Mouse (Mus musculus) neural tube, embryonic 10.5 days (tissue): ENCODE data around the gene Tceanc.
"Not testable (repeated sequence)": the region's sequence is repeated elsewhere in the genome, so short reads cannot be mapped to it uniquely, and the experiment has no call there.

Experiments used
- DNase-seq: peaks from one replicate; pipeline ENCODE4 v3.0.0-alpha.2; 2017; ENCODE audit warnings: low spot score; ENCODE audit errors: extremely low spot score

Gene Tceanc

DNA sequence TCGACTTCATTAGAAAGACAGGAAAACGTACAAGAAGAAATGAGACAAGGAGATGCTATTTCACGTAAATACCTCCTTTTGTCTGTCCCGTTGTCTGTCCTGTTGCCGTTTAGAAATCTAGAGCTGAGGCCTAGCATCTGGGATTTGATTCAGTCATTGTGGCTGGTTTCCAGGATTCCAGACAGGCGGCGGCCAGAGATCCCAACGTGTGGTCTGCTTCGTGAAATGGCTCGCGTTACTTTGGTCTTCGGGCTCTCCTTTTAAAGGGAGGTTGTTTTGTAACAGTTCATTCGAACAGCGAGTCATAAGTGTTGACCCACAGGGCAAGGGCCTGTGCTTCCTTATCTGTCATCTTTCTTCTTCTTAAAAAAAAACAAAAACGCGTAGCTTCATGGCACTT, at the start of gene Tceanc:
Tceanc (minus strand) TSS at position 223 of the 400 bp plus-strand sequence.
- no peak for DNase-seq

DNA sequence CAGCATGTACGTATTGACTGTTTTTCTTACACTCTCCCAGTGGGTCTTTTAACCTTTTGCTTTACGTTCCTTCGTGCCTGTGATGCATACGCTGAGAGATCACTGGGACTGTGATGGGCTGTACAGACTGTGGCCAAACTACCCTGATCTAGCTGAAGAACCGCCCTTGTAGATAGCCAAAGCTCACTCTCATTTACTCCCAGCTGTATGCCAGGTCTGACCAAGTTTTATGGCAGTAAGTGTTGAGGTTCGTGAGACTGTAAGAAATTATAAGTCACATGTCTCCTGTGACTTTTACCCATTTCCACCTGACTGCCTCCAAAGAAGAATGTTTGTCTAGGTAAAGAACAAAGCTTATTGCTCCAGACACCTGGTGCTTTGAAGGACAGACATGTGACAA, 47.6 kb upstream of the Tceanc start:
- DNase-seq, result no peak

DNA sequence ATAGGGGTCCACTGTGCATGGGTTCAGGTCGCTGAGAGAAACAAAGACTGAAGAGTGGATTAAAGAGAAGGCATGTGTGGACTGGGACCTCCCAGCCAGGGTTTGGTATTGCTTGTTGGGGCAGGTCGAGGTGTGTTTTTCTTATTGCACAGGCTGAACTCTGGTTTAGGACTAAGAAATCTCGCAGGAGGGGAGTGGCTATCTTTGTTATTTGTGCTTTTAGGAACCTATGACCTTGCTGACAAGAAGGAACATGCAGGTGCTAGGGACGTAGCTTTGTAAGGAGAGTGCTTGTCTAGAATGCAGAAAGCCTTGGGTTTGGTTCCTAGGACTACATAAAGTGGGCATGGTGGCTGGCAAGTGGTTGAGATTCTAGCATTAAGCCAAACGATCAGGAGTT, 47.0 kb upstream of the Tceanc start:
- no peak for DNase-seq

DNA sequence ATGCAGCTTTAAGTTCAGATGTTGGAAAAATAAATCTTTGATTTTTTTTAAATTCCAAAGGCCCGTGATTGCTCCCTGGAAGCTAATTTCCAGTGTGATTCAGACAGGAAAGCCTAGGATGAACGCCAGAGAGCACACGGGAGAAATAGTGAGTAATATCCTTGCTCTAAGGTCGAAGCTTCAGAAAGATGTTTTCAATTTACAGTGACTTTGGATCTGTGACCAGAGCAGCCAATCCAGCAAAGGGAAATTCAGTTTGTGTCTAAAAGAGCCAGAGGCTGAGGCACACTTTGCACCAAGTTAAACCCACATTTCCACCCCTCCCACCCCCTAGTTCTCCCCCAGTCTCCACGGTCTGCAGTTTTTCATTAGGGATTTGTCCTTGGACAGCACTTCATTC, 46.5 kb upstream of the Tceanc start:
- DNase-seq, result no peak

DNA sequence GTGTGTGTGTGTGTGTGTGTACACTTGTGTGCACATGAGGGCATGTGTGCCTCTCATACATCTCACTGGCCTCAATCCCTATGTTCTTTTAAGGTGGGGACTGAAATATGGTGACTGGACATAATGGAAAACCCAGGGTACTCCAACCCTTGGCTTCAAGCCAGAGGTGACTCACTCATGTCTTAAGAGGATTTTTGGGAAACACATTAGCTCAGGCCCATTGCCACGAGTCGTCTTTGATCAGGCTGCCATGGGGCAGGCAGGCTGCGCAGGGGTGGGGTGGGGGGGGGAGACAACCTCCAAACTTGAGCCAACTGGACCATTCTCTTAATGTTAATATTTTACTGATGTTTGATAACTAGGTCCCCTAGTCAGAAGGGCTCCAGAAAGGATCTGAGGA, 41.0 kb upstream of the Tceanc start:
- no peak for DNase-seq

DNA sequence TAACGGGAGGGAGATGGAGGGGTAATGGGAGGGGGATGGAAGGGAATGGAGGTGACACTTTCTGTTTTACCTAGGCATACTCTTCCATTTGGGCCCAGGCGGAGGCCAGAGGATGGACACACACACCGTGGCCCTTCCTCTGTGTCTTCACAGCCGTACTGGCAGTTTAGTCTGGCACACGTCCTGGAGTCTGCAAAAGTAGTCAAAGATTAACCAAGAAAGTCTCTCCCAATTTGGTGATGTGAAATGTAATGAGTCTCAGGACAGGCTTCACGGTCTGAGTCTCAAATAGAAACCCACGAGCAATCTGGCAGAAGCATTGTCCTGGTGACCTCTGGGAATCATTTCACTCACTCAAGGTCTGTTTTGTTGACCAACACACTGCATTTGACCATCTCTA, 34.0 kb upstream of the Tceanc start:
- DNase-seq, result no peak

DNA sequence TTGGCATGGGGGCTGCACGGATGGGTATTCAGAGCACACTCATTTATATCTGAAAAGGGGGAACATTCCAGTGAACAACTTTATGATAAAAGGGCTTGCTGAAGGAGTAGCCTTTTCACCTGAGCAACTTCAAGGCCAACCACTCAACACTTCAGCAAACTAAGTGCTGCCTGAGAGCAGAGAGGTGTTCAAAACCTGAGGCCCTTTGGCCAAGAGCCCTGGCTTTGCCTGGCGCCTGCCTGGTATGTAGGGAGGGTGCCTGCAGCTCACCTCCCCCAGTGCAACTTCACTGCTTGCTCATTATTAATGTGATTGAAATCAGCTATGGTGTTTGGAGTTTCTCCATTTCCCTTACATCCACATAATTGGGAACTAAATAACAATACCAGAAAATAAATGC, 28.1 kb upstream of the Tceanc start:
- DNase-seq, result no peak

DNA sequence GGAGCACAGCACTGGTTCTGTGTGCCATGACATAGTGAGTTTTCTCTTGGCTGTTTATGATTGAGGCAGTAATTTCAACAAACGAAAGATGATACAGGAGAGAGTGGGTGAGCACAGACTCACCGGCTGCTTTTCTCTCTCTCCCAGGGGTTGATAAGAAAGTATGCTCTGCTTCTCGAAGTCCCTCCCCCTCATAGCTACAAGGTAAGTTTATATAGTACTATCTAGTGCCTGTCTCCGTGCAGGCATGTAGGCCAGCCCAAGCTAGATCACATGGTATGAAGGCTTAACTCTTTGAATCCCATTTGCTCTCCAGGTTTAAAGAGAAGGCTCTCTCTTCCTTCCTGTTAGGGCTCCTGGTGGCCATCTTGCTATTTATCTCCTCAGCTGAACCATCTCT, 16.8 kb upstream of the Tceanc start:
- DNase-seq, result no peak

DNA sequence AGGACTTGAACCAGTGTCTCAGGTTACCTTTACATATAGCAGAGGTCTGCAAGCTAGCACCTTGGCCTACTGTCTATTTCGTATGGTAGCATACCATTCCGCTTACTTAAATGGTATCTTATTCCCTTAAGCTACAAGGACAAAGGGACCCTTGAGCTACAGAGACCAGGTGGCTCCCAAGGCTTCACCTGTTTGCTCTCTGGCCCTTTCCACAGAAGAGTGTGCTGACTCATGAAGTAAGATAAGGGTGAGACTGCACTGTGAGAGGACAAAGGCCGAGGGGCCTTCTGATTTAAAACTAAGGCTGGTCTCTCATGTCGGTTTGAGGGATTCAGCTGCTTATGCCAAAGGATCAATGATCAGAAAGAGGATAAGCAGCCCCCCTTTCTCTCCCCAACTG, 15.1 kb upstream of the Tceanc start:
- DNase-seq, result no peak

DNA sequence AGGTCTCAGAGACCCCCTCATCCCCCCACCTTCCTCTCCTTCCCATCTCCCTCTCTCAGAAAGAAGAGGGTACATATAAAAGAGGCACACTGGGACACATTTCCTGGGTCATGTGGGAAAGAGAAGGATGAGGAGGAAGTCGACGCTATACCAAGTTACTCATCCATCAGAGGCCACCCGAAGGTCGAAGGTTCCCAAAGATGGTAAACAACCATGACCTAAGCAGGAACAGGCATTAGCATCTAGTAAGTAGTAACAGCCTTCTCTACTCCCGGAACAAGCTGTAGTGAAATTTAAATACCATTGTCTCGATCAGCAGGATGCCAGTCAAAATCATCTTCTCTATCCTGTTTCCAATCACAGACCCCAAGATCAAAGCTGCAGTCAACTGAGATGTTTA, 13.3 kb upstream of the Tceanc start:
- no peak for DNase-seq

DNA sequence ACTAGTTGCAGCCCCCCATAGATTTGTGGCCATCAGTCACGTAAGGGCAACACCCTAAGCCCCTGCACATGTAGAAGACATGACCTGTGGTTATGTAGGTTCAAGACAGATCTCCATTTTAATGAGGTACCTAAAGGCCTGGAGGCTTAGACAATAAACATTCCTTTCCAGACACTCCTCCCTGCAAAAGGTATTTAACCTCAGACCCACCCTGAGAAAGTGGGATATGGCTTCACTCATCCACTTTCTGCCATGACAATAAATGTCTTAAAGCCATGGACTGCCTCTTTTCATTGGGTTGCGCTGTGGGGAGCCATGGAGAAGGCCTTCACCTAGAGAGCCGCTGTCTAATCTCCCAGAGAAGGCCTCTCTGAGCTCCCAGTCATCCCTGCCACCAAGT, 9.8 kb upstream of the Tceanc start:
- DNase-seq, result no peak

DNA sequence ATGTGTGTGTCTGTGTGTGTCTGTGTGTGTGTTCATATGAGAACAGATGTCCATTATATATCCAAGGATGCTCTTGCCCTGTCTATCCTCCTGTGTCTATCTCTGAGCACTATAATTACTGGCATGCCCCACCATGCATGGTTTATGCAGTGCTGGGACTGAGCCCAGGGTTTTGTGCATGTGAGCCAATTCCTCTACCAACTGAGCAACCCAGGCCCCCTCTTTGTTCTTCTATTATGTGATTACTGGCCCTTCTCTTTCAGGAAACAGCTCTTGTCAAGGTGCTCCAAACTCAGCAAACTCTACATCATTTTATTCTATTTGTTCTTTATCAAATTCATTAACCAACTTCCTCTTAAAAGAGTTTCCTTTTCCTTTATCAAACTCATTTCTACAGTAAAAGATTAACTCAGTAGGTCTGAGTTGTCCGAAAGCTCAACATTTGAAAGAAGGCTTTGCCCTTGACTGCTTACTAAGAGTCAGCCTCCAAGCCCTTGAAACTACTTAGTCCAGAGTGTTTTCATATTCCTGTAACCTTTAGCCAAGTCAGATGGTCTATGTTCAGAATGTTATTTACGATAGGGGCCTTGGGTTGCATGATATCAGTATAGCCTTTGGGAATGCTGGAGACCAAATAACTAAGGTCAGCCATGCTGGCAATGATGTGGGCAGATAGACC, 7.4 kb upstream of the Tceanc start:
- DNase-seq, result no peak

DNA sequence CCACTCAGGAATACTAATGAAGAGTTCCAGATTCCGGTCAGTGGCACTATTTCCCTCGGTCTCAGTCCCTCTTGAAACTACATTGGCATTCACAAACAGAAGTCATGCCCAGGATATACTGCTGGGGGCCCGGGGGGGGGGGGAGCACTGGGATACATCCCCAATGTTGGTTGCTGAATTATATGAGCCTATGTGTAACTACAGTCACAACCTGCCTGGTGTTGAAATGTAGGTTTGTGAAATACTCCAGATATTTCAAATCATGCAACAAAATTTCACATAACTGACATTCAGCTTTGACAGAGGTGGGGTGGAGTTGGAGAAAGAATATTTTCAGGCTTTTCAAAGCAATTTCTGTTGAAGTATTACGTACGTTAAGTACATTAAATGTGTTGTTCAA, 2.4 kb upstream of the Tceanc start:
- DNase-seq, result no peak

DNA sequence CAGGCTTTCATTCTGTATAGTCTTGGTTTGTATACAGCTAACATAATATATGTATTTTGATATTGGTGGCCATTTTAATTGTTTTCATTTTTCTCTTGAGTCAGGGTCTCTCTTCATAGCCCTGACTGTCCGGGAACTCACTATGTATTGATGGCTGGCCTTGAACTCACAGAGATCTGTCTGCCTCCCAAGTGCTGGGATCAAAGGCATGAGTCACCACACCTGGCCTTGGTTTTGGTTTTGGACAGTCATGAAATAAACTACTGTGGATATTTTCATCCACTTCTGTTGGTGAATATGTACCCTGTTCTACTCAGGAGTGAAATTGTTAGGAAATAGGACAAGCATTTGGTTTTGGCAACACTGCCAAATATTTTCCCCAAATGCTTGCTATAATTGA, 1.7 kb downstream of the Tceanc start:
- DNase-seq, result no peak

DNA sequence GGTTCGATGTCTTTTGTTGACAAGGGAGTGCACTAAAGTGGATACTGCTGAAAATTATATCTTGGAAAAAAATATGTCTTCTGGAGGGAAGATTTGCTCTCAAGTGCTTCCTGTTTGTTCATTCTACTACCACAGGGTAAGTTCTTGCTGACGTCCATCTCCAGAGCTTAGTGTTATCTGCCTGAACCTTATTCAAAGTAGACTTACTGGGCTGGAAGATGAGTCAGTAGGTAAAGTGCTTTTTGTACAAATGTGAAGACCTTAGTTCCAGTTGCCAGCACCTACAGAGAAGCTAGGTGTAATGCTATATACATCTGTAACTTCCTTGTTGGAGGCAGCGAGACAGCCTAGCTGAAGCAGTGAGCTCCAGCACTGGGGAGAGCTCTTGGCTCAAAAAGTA, 2.4 kb downstream of the Tceanc start:
- no peak for DNase-seq

DNA sequence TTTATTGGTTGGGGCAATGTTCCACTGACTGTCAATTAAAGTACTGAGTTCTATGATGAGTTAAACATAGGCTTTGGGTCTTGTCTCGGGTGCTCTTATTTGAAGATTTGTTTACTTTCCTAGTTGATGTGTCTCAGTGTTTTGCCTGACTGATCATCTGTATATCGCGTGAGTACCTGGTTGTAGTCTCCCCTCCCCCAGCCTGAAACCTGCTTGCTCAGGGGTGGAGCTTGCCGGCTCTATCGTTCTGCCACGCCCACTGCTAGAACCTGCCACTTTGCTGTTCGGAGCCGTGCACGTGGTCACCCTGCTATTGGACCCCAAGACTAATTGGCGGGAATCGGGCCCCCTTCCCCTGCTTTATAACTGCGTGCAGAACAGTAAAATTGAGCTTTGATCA, 4.3 kb downstream of the Tceanc start:
- not testable (repeated sequence) for DNase-seq

DNA sequence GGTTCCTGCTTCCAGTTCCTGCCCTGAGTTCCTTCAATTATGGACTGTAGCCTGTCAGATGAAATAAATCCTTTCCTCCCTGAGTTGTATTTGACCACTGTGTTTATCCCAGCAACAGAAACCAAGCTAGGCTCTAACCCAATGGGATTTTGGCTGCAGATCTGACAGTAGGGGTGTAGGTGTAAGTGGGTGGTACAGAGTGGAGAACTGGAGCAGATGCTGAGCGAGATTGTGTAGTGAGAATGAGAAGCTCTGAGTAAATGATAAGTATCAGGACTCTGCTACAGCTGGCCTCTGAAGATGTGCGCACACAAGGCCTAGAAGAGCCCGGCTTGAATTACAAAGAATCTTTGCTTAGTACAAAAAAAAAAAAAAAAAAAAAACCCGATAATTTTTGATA, 6.3 kb downstream of the Tceanc start:
- DNase-seq, result no peak

DNA sequence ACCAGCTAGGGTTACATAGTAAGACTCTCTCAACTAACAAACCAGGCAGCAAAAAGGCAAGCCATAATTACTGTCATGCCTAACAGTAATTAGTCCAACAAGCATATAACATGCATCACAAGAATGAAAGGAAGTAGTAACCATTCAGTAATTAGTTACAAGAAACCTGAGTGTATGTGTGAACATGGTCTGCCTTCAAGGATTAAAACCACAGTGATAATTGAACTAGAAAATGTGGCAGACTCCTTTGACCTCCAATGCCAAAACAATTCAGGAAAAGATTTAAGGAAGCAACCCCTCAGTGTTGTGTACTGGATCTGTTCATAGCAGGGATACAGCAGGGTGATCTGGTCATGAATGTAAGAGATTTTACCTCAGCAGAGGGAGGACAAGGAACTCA, 7.3 kb downstream of the Tceanc start:
- no peak for DNase-seq

DNA sequence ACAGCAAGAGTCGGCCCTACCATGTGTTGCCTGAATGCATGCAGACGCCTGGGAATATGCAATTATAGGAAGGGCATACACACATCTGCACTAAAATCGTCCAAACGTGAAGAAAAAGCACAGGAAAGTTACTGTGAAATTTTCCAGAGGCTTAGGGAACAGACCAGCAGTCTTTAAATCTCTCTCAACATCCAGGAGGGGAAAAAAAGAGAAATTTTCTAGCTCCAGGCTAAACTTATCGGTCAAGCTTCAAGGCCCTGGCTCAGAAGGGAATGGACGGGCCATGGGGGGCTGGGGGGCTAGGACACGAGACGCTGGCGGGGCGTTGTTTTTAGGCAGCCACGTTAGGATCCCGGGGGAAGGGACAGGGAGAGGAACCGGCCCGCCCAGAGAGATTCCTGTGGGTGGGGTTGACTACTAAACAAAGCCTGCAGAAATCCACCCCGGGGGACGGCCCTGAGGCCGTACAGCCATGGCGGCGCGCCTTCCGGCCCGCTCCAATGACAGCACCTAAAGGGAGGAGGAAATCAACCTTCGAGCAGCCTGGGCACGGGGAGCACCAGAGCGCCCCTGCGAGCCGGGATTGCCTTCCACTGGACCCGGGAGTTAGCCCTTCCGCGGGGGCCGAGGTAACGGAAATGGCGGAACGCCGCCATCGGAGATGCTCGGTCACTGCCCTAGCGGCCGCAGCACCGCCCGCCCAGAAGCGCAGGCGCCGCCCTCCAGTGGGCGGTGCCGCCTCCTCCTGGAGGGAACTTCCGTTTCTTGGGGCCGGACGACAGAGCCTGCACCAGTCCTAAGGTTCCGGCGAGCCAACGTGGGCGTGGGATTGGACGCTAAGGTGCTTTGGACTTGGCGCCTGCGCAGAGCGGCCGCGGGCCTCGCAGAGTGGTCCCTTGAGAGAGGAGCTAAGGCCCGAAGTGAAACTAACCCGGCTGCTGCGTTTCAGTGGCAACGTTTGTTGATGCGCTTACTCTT, 8.3 kb downstream of the Tceanc start:
- DNase-seq, result peak; percentile 84

DNA sequence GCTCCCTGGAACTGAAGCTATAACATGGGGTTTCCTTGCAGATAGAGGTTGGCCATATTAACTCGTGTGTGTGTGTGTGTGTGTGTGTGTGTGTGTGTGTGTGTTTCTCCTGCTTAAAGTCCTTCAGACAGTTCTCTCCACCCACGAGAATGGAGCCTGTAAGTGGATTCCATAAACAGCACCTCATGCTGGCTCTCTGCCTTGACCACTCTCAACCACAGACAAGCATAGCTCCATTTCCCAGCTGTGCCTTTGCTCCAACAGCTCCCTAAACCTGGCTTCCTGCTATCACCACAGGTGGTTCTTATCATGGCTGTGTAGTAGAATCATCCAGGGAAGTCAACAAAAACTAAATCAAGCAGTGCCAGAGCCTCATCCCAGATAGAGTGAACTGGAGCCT, 13.9 kb downstream of the Tceanc start:
- DNase-seq, result no peak

DNA sequence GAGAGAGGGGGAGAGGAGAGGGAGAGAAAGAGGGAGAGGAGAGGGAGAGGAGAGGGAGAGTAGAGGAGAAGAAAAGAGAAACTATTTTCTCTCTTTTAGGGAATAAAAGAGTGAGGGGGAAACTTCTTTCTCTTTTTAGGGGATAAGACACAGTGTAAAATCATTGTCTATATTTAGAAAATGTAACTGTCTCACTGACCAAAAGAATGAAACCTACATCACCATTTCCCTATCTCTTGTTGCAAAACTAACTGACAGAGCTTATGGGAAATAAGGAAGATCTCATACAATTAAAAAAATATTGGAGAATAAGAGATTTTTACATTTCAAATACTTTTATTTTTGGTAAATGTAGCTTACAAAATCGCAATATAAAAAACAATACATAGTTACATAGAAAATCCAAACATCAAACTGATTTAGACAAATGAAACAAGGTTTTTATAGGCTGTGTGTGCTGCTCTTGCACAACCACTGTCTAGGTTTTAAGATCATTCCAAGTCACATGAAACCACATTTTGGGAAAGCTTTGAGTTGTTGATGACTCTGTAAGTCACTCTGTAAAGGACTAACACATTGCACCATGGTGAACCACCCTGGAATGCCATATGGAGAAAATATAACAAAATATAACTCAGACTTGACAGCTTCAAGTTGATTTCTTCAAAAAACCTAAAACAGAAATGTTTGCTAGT, 18.7 kb downstream of the Tceanc start:
- DNase-seq, result no peak

DNA sequence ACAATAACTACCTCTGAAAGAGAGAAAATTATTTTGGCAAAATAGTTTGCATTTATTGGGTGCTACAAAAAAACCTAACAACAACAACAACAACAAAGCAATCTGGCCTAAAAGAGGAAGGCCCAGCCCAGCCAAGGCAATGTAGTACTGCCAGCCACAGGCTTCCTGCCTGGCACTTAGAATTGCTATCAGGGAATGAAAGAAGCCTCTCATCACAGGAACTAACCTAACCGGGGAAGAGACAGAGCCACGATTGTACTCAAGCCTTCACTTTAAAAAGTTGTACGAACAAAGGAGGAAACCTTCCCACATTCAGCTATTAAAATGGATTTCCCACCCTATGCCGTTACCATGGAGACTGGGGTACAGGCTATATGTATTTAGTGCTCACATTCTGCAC, 20.6 kb downstream of the Tceanc start:
- DNase-seq, result no peak
